Mouse (Mus musculus): Measurements from ENCODE around the gene Slc4a4.

- no peak for TF ChIP-seq POLR2A (IDR thresholded peaks at IDR 0.05; ENCODE audit: borderline replicate concordance, extremely low read depth, insufficient read depth, insufficient read length, poor library complexity, severe bottlenecking)
- no peak for TF ChIP-seq CTCF (IDR thresholded peaks at IDR 0.05; ENCODE audit: borderline replicate concordance, extremely low read depth, insufficient read depth, insufficient read length)
Measured at GRCm38 (mm10) chr5:89068072-89068471, 181.5 kb downstream of the Slc4a4 start.
